Mouse (Mus musculus) heart, embryonic 11.5 days (tissue): Measurements from ENCODE around the gene Suclg2. TPM values are rescaled to one million over a fixed set of nuclear protein-coding genes. Genes with fewer than 3 reads are reported as not detected.

Experiments
- ATAC-seq: fragments of 200-750 bp; cut with Nextera tagmentation; replicated peaks from 2 replicates; pipeline ENCODE4 v1.8.0; 2017; ENCODE audit warnings: moderate library complexity; ENCODE audit not compliant: insufficient number of reproducible peaks, low FRiP score, low TSS enrichment
- H3K27ac ChIP-seq: fragments of 300-500 bp; sonication (generic); 2 replicates; pipeline ENCODE4 v1.5.1; 2014; ENCODE audit warnings: mild to moderate bottlenecking, low read depth, low read length
- H3K27me3 ChIP-seq: fragments of 300-500 bp; sonication (generic); 2 replicates; pipeline ENCODE4 v1.6.1; 2014; ENCODE audit warnings: mild to moderate bottlenecking, low read length, mixed read lengths; ENCODE audit not compliant: control insufficient read depth, insufficient read depth
- H3K36me3 ChIP-seq: fragments of 300-500 bp; sonication (generic); 2 replicates; pipeline ENCODE4 v1.6.1; 2014; ENCODE audit warnings: mild to moderate bottlenecking, low read length, moderate library complexity, mixed read lengths; ENCODE audit not compliant: control insufficient read depth, insufficient read depth
- H3K4me1 ChIP-seq: fragments of 300-500 bp; sonication (generic); 2 replicates; pipeline ENCODE4 v1.6.1; 2014; ENCODE audit warnings: low read length; ENCODE audit not compliant: control insufficient read depth, insufficient read depth
- H3K4me2 ChIP-seq: fragments of 300-500 bp; sonication (generic); 2 replicates; pipeline ENCODE4 v1.6.1; 2014; ENCODE audit warnings: mild to moderate bottlenecking, moderate library complexity
- H3K4me3 ChIP-seq: fragments of 300-500 bp; sonication (generic); 2 replicates; pipeline ENCODE4 v1.5.1; 2014; ENCODE audit warnings: low read depth, low read length
- H3K9ac ChIP-seq: fragments of 300-500 bp; sonication (generic); 2 replicates; pipeline ENCODE4 v1.6.1; 2014; ENCODE audit warnings: mild to moderate bottlenecking, low read depth, low read length, moderate library complexity
- H3K9me3 ChIP-seq: fragments of 300-500 bp; sonication (generic); replicated peaks from 2 replicates; pipeline ENCODE4 v1.6.1; 2016; ENCODE audit warnings: low read length; ENCODE audit not compliant: control insufficient read depth
- WGBS: fragments of 180-500 bp; shearing (Covaris S2); extraction: QIAGEN DNeasy Blood & Tissue Kit; methylation state at CpG from one replicate; pipeline ENCODE4 v1.1.7; 2014; ENCODE audit not compliant: insufficient replicate concordance; 5-methylcytosine and 5-hydroxymethylcytosine counted together
- polyA plus RNA-seq: library from polyadenylated mRNA; unstranded; fragments of >200 nt; fragmentation: Nextera tagmentation; extraction: Ambion mirVana; gene quantifications from 2 replicates; pipeline ENCODE4 v1.2.1, GENCODE M21; 2014

Gene Suclg2
- polyA plus RNA-seq, 1 experiment from 2014 or later, result 90.5 TPM

- Histone ChIP-seq H3K27me3 (no peaks in the 10 kb centered on the region), H3K36me3 (no peaks in the 10 kb centered on the region), H3K4me1 (peaks cover 9% of the 10 kb centered on the region), H3K27ac (no peak overlapping the region), H3K9me3 (no peaks in the 10 kb centered on the region), H3K9ac (no peak overlapping the region), H3K4me3 (no peak overlapping the region), H3K4me2 (no peak overlapping the region)
- ATAC-seq, result no peak
- WGBS, result 50% methylated on average over 4 of the region's 4 CpGs
Observed at GRCm38 (mm10) chr6:95551000-95551399, 167.6 kb downstream of the Suclg2 start.

- Histone ChIP-seq H3K36me3 (no peaks in the 10 kb centered on the region), H3K4me3 (no peak overlapping the region), H3K9me3 (no peaks in the 10 kb centered on the region), H3K4me1 (peaks cover 5% of the 10 kb centered on the region; the same call in 1 of the 2 replicates), H3K9ac (no peak overlapping the region), H3K27me3 (no peaks in the 10 kb centered on the region), H3K4me2 (no peak overlapping the region), H3K27ac (no peak overlapping the region)
- WGBS, result 88% methylated on average over 7 of the region's 7 CpGs
- ATAC-seq, result no peak
Observed at GRCm38 (mm10) chr6:95546189-95546832, 172.3 kb downstream of the Suclg2 start.

- Histone ChIP-seq H3K4me3 (no peak overlapping the region), H3K9ac (no peak overlapping the region), H3K4me1 (no peaks in the 10 kb centered on the region), H3K27me3 (no peaks in the 10 kb centered on the region), H3K9me3 (no peaks in the 10 kb centered on the region), H3K36me3 (no peaks in the 10 kb centered on the region), H3K27ac (no peak overlapping the region), H3K4me2 (no peak overlapping the region)
- no peak for ATAC-seq
Observed at GRCm38 (mm10) chr6:95545714-95546113, 172.9 kb downstream of the Suclg2 start.

- Histone ChIP-seq H3K4me1 (no peaks in the 10 kb centered on the region), H3K9me3 (no peaks in the 10 kb centered on the region), H3K27me3 (no peaks in the 10 kb centered on the region), H3K27ac (no peak overlapping the region), H3K36me3 (no peaks in the 10 kb centered on the region), H3K4me3 (no peak overlapping the region), H3K9ac (no peak overlapping the region), H3K4me2 (no peak overlapping the region)
- WGBS, result 60% methylated on average over 3 of the region's 3 CpGs
- ATAC-seq, result no peak
Observed at GRCm38 (mm10) chr6:95545296-95545695, 173.3 kb downstream of the Suclg2 start.

GRCm38 (mm10) chr6:95535191-95535590, 183.4 kb downstream of the Suclg2 start:
- WGBS, result 84% methylated on average over 3 of the region's 3 CpGs
- H3K27ac ChIP-seq, result no peak overlapping the region

GRCm38 (mm10) chr6:95519846-95520245, 198.8 kb downstream of the Suclg2 start:
- no peak for ATAC-seq
- Histone ChIP-seq H3K4me3 (no peak overlapping the region), H3K9me3 (no peaks in the 10 kb centered on the region), H3K27me3 (no peaks in the 10 kb centered on the region), H3K4me2 (no peak overlapping the region), H3K9ac (no peak overlapping the region), H3K36me3 (no peaks in the 10 kb centered on the region), H3K4me1 (no peaks in the 10 kb centered on the region), H3K27ac (no peak overlapping the region)
- 44% methylated on average over 2 of the region's 2 CpGs for WGBS

More at GRCm38 (mm10) chr6:95535191-95535590, 183.4 kb downstream of the Suclg2 start:
- no peaks in the 10 kb centered on the region for H3K27me3 ChIP-seq
- H3K4me3 ChIP-seq, result no peak overlapping the region
- H3K4me2 ChIP-seq, result no peak overlapping the region
- ATAC-seq, result no peak
- no peaks in the 10 kb centered on the region for H3K36me3 ChIP-seq
- H3K4me1 ChIP-seq, result no peaks in the 10 kb centered on the region
- H3K9me3 ChIP-seq, result no peaks in the 10 kb centered on the region
- H3K9ac ChIP-seq, result no peak overlapping the region

GRCm38 (mm10) chr6:95518406-95518805, 200.2 kb downstream of the Suclg2 start:
- Histone ChIP-seq H3K36me3 (no peaks in the 10 kb centered on the region), H3K9ac (no peak overlapping the region), H3K4me3 (no peak overlapping the region), H3K27me3 (no peaks in the 10 kb centered on the region), H3K4me1 (no peaks in the 10 kb centered on the region), H3K4me2 (no peak overlapping the region), H3K27ac (no peak overlapping the region), H3K9me3 (no peaks in the 10 kb centered on the region)
- WGBS, result 86% methylated on average over 2 of the region's 2 CpGs
- ATAC-seq, result no peak

GRCm38 (mm10) chr6:95515721-95516120, 202.9 kb downstream of the Suclg2 start:
- Histone ChIP-seq H3K9me3 (no peaks in the 10 kb centered on the region), H3K36me3 (no peaks in the 10 kb centered on the region), H3K4me3 (no peak overlapping the region), H3K9ac (no peak overlapping the region), H3K4me1 (no peaks in the 10 kb centered on the region), H3K27me3 (no peaks in the 10 kb centered on the region), H3K27ac (no peak overlapping the region), H3K4me2 (no peak overlapping the region)
- 75% methylated on average over 5 of the region's 5 CpGs for WGBS
- no peak for ATAC-seq

GRCm38 (mm10) chr6:95514726-95515125, 203.9 kb downstream of the Suclg2 start:
- Histone ChIP-seq H3K27me3 (no peaks in the 10 kb centered on the region), H3K36me3 (no peaks in the 10 kb centered on the region), H3K27ac (no peak overlapping the region), H3K9ac (no peak overlapping the region), H3K4me2 (no peak overlapping the region), H3K4me3 (no peak overlapping the region), H3K9me3 (no peaks in the 10 kb centered on the region), H3K4me1 (no peaks in the 10 kb centered on the region)
- 76% methylated on average over 10 of the region's 10 CpGs for WGBS
- ATAC-seq, result no peak
